Mouse (Mus musculus) NIH3T3 (cell line): ENCODE measurements at regions not wholly inside any gene's neighbourhood (a gene's known extent, or its start where the extent isn't known, plus 50 kb on each side); places are given as distances from the start of the nearest gene placed in this dataset.
A peak's percentile ranks its signal among the peaks of the same experiment; 100 is the strongest.

ENCODE experiments used
- DNase-seq: peaks from one replicate; pipeline ENCODE4 v3.0.0-alpha.2; 2012; ENCODE audit warnings: low read depth

DNA sequence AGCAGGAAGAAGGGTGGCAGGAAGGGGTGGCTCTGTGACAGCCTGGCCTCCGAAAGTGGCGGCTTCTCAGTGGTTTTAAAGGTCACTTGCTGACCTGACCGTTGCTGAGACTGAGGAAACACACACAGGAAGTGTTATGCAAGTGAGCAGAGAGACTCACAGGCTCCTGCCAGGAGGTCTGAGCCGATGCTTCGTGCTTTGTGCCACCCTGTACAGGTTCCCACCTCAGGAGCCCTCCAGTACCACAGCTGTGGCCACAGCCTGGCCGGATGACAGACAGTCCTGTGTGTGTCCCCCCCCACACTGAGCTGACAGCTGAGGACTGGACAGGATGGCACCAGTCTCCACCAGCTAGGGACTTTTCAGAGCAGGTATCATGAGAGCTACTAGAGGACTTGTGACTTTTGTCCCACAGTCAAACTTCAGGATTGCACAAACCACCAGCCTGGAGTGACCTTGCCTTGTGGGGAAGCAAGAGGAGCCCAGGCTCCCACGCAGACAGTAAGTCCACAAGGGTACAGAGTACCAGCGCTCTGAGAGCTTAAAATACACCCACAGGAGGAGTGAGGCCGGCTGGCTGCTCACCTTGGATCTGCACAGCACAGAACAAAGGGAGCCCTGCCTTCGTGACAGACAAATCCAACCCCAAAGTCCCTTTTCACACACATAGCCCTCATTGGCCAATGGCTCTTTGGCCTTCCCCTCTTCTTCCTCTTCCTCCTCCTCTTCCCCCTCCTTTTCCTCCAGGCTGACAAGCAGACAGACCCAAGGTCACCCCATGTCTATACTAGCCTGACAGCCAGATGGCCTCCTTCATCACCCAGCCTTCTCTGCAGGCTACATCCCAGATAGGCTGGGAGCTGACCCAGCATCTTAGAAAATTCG lies 158.1 kb upstream of the Rreb1 start:
- DNase-seq: no peak

DNA sequence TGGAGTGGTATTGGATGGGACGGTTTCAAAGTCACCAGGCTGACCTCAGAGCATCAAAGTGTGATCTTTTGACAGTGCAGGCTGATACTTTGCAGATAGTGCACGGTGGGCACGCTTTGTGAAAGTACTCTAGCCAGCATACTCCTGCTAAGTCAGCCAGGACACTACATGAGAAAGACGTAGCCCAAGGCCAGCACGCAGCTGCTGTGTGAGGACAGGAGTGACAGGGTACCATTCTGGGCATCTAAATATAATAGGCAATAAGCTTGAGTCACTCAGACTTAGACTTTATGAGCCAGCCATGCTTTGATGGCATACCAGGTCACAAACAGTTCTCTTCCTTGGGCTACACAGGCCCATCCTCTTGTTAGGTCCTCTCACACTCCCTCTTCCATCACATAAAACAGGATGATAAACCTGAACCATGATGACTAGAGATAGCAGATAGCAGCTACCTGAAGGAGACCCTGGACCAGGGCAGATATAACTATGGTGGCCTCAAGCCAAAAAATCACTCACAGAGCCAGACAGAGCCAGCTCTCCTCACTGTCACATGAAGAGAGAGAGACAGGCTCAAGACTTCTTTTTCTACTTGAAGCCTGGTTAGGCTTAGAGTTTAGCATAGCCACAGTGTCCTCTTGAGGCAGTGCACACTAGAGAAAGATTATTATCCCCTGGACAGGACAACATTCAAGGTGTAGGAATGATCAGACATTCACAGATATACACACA lies 156.7 kb upstream of the Rreb1 start:
- no peak for DNase-seq

DNA sequence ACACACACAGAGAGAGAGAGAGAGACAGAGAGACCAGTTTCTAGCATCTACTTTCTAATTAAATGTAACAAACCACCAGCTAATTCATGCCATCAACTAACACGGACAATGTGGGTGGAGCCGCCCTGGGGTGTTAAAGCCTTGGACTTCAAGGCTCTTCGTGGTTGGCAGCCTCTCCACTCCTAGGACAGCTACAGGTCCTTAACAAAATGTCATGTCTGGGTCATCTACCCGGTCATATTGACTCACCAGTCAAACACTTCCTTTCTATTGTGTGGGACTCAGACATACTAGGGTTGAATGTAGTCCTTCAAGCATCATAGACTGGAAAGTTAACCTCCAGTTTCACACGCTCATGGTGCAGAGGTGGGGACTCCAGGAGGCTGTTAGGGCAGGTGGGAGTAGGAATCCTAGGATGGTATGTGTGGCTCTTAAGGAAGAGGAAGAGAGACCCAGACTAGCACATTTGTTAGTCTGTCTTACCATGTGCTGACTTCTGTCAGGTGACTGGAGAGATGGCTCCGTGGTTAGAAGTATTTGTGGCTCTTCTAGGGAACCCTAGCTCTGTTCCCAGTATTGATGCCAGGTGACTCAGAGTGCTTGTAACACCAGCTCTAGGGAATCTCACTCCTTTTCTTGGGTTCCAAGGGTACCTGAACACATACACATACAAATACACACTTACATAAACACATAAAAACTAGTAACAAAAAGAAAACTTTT lies 155.7 kb upstream of the Rreb1 start:
- DNase-seq: no peak

GRCm38 (mm10) chr13:37624741-37625140 lies 153.5 kb upstream of the Rreb1 start:
- DNase-seq: no peak

- DNase-seq: no peak
Measured at GRCm38 (mm10) chr13:37625532-37626235, 152.5 kb upstream of the Rreb1 start.

GRCm38 (mm10) chr13:37628391-37629270 lies 149.6 kb upstream of the Rreb1 start:
- DNase-seq: no peak

DNA sequence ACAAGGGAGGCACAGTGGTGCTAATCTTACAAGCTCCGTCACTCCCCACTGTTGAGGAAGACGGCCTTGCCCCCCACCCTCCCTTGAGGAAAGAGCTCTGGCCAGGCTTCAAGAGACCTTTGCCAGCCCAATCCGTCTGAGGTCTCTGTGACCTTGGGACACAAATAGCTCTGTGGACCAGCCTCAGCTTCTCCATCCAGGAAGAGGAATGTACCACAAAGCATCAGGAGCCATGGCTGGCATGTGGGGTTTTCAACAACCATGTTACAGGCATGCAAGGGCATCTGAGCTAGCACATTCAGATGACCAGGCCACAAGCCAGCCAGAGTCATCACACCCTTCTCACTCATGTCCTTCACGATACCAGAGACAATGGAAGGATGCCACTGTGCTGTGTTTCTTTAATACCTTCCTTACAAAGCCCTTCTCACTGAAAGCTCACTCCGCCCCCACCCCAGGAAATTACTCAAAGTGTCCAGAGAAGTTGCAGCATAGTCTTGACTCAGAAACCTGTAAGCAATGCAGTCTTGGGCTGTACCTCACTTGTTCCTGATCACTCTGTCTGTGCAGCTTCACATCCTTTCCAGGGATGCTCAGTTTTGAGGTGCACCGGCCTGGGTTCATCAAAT lies 148.8 kb upstream of the Rreb1 start:
- DNase-seq: no peak

DNA sequence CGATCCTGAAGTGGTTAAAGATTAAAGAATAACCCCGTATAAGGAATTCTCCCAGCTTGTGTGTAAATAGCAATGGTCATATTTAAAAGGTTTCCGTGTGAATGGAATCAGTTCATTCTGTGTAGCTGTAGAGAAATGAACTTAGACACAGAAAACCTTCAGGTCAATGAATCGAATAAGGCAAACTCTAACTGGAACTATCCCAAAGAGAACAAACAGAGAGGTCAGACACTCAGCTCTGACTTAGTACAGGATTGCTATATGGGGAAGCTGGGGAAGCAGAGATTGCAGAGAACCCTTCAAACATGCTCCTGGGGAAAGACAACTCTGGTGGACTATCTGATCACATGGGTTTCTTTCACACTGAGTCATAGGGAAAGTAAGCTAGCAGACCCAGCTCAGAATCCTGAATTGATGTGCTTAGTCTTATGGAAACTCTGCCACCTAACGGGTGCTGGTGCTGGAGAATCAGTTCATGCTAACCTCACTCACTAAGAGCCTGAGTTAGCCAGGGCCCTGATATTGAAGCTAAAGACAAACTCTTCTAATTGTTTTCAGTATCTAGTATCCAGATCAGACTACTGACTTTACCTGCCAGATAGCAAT lies 145.3 kb upstream of the Rreb1 start:
- peak; percentile 7 for DNase-seq

- DNase-seq: no peak
Measured at GRCm38 (mm10) chr13:37636363-37636762, 141.8 kb upstream of the Rreb1 start.

GRCm38 (mm10) chr13:37637151-37637550 lies 141.0 kb upstream of the Rreb1 start:
- no peak for DNase-seq

GRCm38 (mm10) chr13:37638071-37638511 lies 140.1 kb upstream of the Rreb1 start:
- no peak for DNase-seq

GRCm38 (mm10) chr13:37642410-37643093 lies 135.6 kb upstream of the Rreb1 start:
- no peak for DNase-seq

- peak; percentile 70 for DNase-seq
Measured at GRCm38 (mm10) chr13:37644751-37645181, 133.4 kb upstream of the Rreb1 start.

- no peak for DNase-seq
Measured at GRCm38 (mm10) chr13:37649467-37650080, 128.6 kb upstream of the Rreb1 start.

GRCm38 (mm10) chr13:37651221-37651946 lies 126.8 kb upstream of the Rreb1 start:
- DNase-seq: peak; percentile 24

- no peak for DNase-seq
Measured at GRCm38 (mm10) chr13:37654651-37655050, 123.5 kb upstream of the Rreb1 start.

DNA sequence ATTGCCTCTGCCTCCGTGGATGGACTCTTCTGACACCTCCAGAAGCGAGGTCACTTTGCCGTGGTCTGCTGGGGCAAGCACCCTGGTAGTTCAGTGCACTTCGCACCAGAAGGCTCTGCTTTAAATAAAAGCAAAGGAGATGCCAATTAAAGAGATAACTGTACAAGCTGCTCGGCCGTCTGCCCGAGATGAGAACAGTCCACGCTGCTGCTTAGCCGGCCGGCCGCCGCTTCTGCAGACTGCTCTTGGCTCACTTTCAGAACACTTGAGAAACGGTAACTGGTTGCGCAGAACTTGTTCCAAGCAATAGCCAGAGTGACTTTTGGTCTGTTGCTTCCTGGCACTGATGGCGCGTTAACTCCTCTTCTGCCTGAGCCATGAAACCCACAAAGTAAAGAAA lies 121.0 kb upstream of the Rreb1 start:
- no peak for DNase-seq

DNA sequence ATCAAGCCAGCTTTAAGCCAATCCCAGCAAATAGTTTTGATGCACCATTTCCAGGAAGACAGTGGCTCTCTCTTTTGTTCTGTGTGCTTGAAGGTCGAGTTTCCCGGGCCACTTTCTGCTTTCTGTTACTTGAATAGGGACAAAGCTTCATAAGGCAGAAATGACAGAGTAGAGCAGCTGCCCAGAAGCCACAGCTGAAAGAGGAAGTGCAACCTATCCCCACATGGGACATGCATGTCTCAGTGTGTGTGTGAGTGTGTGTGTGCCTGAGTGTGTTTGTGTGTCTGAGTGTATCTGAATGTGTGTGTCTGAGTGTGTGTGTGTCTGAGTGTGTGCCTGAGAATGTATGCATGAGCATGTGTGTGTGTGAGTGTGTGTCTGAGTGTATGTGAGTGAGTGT lies 120.2 kb upstream of the Rreb1 start:
- no peak for DNase-seq
